Mouse (Mus musculus): ENCODE measurements at regions not wholly inside any gene's neighbourhood (a gene's known extent, or its start where the extent isn't known, plus 50 kb on each side); places are given as distances from the start of the nearest gene placed in this dataset.

GRCm38 (mm10) chr11:19760861-19761693 is 163.1 kb upstream of the Spred2 start:
- no peak overlapping the region; the same call in 1 of the 2 replicates for H3K4me2 ChIP-seq
- no peak overlapping the region for H3K4me3 ChIP-seq (ENCODE audit: low read depth, low read length)
- H3K9me3 ChIP-seq (ENCODE audit: control insufficient read depth, low read length), result no peaks in the 10 kb centered on the region
- ATAC-seq (ENCODE audit: low FRiP score) (peak; percentile 25; the same call in 1 of the 2 replicates), DNase-seq (ENCODE audit: low spot score, missing footprints) (peak; percentile 94)
- no peaks in the 10 kb centered on the region; the same call in 1 of the 2 replicates for H3K4me1 ChIP-seq (ENCODE audit: control insufficient read depth, insufficient read depth, low read length)
- no peaks in the 10 kb centered on the region; the same call in 1 of the 2 replicates for H3K27me3 ChIP-seq (ENCODE audit: control insufficient read depth, insufficient read depth, low read length)
- H3K9ac ChIP-seq (ENCODE audit: low read length), result no peak overlapping the region; the same call in 1 of the 2 replicates
- no peaks in the 10 kb centered on the region for H3K36me3 ChIP-seq (ENCODE audit: control insufficient read depth, insufficient read depth, low read length)
- H3K27ac ChIP-seq (ENCODE audit: low read depth, low read length), result no peak overlapping the region
- 23% methylated on average over 16 of the region's 16 CpGs for WGBS

- Histone ChIP-seq H3K9ac (ENCODE audit: low read length) (no peak overlapping the region), H3K4me3 (ENCODE audit: low read depth, low read length) (no peak overlapping the region), H3K4me2 (no peak overlapping the region), H3K36me3 (ENCODE audit: control insufficient read depth, insufficient read depth, low read length) (no peaks in the 10 kb centered on the region), H3K27me3 (ENCODE audit: control insufficient read depth, insufficient read depth, low read length) (no peaks in the 10 kb centered on the region; the same call in 1 of the 2 replicates), H3K4me1 (ENCODE audit: control insufficient read depth, insufficient read depth, low read length) (no peaks in the 10 kb centered on the region; the same call in 1 of the 2 replicates), H3K9me3 (ENCODE audit: control insufficient read depth, low read length) (no peaks in the 10 kb centered on the region), H3K27ac (ENCODE audit: low read depth, low read length) (no peak overlapping the region)
- ATAC-seq (ENCODE audit: low FRiP score) (peak; percentile 41; the same call in 1 of the 2 replicates), DNase-seq (ENCODE audit: low spot score, missing footprints) (no peak)
- WGBS, result 41% methylated on average over 4 of the region's 4 CpGs
Measured at GRCm38 (mm10) chr11:19761694-19761976, 162.5 kb upstream of the Spred2 start.

DNA sequence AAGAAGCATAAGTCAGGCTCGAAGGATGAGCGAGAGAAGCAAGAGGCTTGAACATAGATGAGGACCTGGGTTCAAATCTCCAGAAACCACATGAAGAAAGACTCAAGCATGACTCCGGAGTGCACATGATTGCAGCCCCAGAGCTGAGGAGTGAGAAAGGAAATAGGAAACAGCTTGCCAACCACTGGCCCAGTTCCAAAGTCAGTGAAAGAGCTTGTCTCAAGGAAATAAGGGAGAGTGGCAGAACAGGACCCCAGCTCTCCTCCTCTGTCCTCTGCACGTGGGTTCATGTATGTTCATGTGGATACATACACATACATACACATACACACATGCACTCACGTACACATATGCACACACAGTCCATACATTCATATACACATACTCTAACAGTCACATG is 156.9 kb upstream of the Spred2 start:
- DNase-seq (ENCODE audit: low spot score, missing footprints) (no peak), ATAC-seq (ENCODE audit: low FRiP score) (no peak)
- H3K27me3 ChIP-seq (ENCODE audit: control insufficient read depth, insufficient read depth, low read length), result no peaks in the 10 kb centered on the region
- no peak overlapping the region for H3K4me3 ChIP-seq (ENCODE audit: low read depth, low read length)
- H3K9me3 ChIP-seq (ENCODE audit: control insufficient read depth, low read length), result no peaks in the 10 kb centered on the region
- H3K4me1 ChIP-seq (ENCODE audit: control insufficient read depth, insufficient read depth, low read length), result no peaks in the 10 kb centered on the region; the same call in 1 of the 2 replicates
- no peaks in the 10 kb centered on the region for H3K36me3 ChIP-seq (ENCODE audit: control insufficient read depth, insufficient read depth, low read length)
- H3K27ac ChIP-seq (ENCODE audit: low read depth, low read length), result no peak overlapping the region
- no peak overlapping the region for H3K4me2 ChIP-seq
- 89% methylated on average over 5 of the region's 5 CpGs for WGBS
- H3K9ac ChIP-seq (ENCODE audit: low read length), result no peak overlapping the region

GRCm38 (mm10) chr11:19767871-19768270 is 156.3 kb upstream of the Spred2 start:
- H3K36me3 ChIP-seq (ENCODE audit: control insufficient read depth, insufficient read depth, low read length), result no peaks in the 10 kb centered on the region
- no peak overlapping the region for H3K4me2 ChIP-seq
- no peak overlapping the region for H3K27ac ChIP-seq (ENCODE audit: low read depth, low read length)
- no peaks in the 10 kb centered on the region; the same call in 1 of the 2 replicates for H3K4me1 ChIP-seq (ENCODE audit: control insufficient read depth, insufficient read depth, low read length)
- no peak overlapping the region for H3K4me3 ChIP-seq (ENCODE audit: low read depth, low read length)
- ATAC-seq (ENCODE audit: low FRiP score), result no peak
- DNase-seq (ENCODE audit: low spot score, missing footprints), result no peak
- H3K9me3 ChIP-seq (ENCODE audit: control insufficient read depth, low read length), result no peaks in the 10 kb centered on the region
- WGBS, result 89% methylated on average over 9 of the region's 9 CpGs
- H3K27me3 ChIP-seq (ENCODE audit: control insufficient read depth, insufficient read depth, low read length), result no peaks in the 10 kb centered on the region
- no peak overlapping the region for H3K9ac ChIP-seq (ENCODE audit: low read length)

DNA sequence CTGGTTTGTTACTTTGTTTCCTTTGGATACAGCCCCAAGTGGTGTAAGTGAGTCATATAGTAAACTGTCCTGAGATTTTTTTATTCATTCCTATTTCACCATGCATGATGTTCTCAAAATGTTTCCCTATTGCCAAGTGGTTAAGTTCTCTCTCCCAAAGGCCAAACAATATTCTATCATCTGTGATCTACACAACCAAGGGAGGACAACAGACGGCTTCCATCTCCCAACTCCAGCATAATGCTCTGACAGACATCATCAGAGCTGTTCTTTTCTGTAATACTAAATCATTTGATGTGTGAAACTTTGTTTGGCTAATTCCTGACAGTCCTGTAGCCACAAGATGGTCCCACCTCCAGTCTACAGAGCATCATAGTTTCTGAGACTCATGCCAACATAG is 155.2 kb upstream of the Spred2 start:
- Histone ChIP-seq H3K4me3 (ENCODE audit: low read depth, low read length) (no peak overlapping the region), H3K9ac (ENCODE audit: low read length) (no peak overlapping the region), H3K4me1 (ENCODE audit: control insufficient read depth, insufficient read depth, low read length) (no peaks in the 10 kb centered on the region; the same call in 1 of the 2 replicates), H3K27me3 (ENCODE audit: control insufficient read depth, insufficient read depth, low read length) (no peaks in the 10 kb centered on the region), H3K27ac (ENCODE audit: low read depth, low read length) (no peak overlapping the region), H3K36me3 (ENCODE audit: control insufficient read depth, insufficient read depth, low read length) (no peaks in the 10 kb centered on the region), H3K9me3 (ENCODE audit: control insufficient read depth, low read length) (no peaks in the 10 kb centered on the region), H3K4me2 (no peak overlapping the region)
- ATAC-seq (ENCODE audit: low FRiP score), result no peak
- 79% methylated on average over 1 of the region's 1 CpGs for WGBS
- no peak for DNase-seq (ENCODE audit: low spot score, missing footprints)

DNA sequence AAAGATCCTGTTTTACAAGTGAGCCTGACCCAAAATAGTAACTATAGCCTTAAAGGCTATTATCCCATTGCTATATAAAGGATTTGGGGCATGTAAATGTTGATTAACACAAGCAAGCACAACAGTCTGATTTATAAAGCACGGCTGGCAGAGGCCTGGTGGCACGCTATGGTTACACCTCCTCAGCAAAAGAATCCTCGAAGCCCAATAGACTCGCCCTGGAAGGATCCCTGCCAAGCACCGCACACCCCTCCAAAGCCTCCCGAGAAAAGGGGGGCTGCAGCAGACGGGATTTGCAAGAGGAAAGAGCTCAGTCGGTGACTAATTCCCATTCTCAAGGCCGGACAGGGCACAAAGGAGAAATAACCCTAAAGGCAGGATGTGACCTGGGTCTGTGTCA is 150.2 kb upstream of the Spred2 start:
- DNase-seq (ENCODE audit: low spot score, missing footprints) (no peak), ATAC-seq (ENCODE audit: low FRiP score) (peak; percentile 24; the same call in 1 of the 2 replicates)
- H3K4me3 ChIP-seq (ENCODE audit: low read depth, low read length), result no peak overlapping the region
- H3K4me1 ChIP-seq (ENCODE audit: control insufficient read depth, insufficient read depth, low read length), result peaks cover 4% of the 10 kb centered on the region
- 16% methylated on average over 9 of the region's 9 CpGs for WGBS
- H3K27ac ChIP-seq (ENCODE audit: low read depth, low read length), result no peak overlapping the region
- H3K9ac ChIP-seq (ENCODE audit: low read length), result no peak overlapping the region
- H3K9me3 ChIP-seq (ENCODE audit: control insufficient read depth, low read length), result no peaks in the 10 kb centered on the region
- no peaks in the 10 kb centered on the region for H3K36me3 ChIP-seq (ENCODE audit: control insufficient read depth, insufficient read depth, low read length)
- H3K27me3 ChIP-seq (ENCODE audit: control insufficient read depth, insufficient read depth, low read length), result no peaks in the 10 kb centered on the region
- no peak overlapping the region for H3K4me2 ChIP-seq

- H3K9me3 ChIP-seq (ENCODE audit: control insufficient read depth, low read length), result no peaks in the 10 kb centered on the region
- ATAC-seq (ENCODE audit: low FRiP score), result no peak
- WGBS, result 96% methylated on average over 4 of the region's 4 CpGs
Measured at GRCm38 (mm10) chr11:19775741-19776140, 148.4 kb upstream of the Spred2 start.

DNA sequence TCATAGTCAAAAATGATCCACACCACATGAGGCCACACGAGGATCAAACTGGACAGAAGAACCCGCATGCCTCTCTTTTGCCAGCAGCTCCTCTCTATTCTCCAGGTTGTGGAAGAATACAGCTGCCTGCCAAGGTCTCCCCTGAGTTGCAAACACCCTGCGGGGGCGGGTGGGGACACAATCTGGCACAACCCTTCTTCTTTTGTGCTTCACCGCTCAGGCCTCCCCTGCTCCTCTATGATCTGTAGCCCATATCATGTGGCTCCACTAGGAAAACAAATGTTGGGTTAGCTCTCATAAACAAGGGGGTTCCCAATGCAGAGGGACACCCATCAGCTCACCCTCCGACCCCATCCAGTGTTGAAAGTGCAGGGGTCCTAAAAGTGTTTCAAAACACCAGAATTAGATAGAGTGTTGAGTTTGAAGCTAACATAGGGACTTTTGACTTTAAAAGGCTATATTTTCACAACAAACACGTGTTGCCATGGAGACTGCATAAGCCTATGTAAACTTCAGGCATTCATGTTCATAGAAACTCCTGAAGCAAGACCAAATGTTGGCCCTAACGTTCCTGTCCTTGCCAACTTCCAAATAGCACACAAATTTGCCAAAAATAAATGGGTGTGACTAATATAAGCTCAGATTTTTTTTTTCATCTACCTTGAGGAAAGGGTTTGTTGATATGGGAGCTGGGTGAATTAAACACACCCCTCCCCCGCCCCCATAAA is 147.5 kb upstream of the Spred2 start:
- no peak for ATAC-seq (ENCODE audit: low FRiP score)
- 67% methylated on average over 9 of the region's 9 CpGs for WGBS
- H3K27ac ChIP-seq (ENCODE audit: low read depth, low read length), result no peak overlapping the region
- H3K4me2 ChIP-seq, result no peak overlapping the region
- H3K36me3 ChIP-seq (ENCODE audit: control insufficient read depth, insufficient read depth, low read length), result no peaks in the 10 kb centered on the region
- H3K4me1 ChIP-seq (ENCODE audit: control insufficient read depth, insufficient read depth, low read length), result peaks cover 4% of the 10 kb centered on the region
- no peak for DNase-seq (ENCODE audit: low spot score, missing footprints)
- H3K9ac ChIP-seq (ENCODE audit: low read length), result no peak overlapping the region
- H3K4me3 ChIP-seq (ENCODE audit: low read depth, low read length), result no peak overlapping the region
- no peaks in the 10 kb centered on the region for H3K9me3 ChIP-seq (ENCODE audit: control insufficient read depth, low read length)
- no peaks in the 10 kb centered on the region for H3K27me3 ChIP-seq (ENCODE audit: control insufficient read depth, insufficient read depth, low read length)

More at GRCm38 (mm10) chr11:19775741-19776140, 148.4 kb upstream of the Spred2 start:
- H3K9ac ChIP-seq (ENCODE audit: low read length), result no peak overlapping the region
- no peak for DNase-seq (ENCODE audit: low spot score, missing footprints)
- H3K4me3 ChIP-seq (ENCODE audit: low read depth, low read length), result no peak overlapping the region
- no peak overlapping the region for H3K4me2 ChIP-seq
- H3K4me1 ChIP-seq (ENCODE audit: control insufficient read depth, insufficient read depth, low read length), result peaks cover 4% of the 10 kb centered on the region
- H3K27me3 ChIP-seq (ENCODE audit: control insufficient read depth, insufficient read depth, low read length), result no peaks in the 10 kb centered on the region
- no peak overlapping the region for H3K27ac ChIP-seq (ENCODE audit: low read depth, low read length)
- no peaks in the 10 kb centered on the region for H3K36me3 ChIP-seq (ENCODE audit: control insufficient read depth, insufficient read depth, low read length)

DNA sequence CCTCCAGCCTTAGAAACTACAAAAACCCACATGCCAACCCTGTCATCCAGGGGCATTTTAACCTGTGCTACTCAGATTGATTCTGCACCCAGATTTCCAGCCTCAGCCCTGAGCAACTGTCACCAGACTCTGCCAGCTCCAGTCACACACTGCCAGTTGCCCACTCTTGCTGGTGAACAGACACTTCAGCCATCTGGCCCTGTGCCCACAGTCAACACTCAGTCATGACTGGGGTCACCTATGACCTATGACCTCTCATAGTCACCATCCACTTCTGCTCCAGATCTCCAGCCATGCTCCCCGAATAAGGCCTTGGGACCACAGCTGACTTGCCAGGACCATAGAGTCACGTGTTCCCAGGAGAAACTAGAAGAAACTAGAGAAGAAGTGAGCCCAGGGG is 146.0 kb upstream of the Spred2 start:
- H3K27ac ChIP-seq (ENCODE audit: low read depth, low read length), result no peak overlapping the region
- no peaks in the 10 kb centered on the region for H3K27me3 ChIP-seq (ENCODE audit: control insufficient read depth, insufficient read depth, low read length)
- H3K9me3 ChIP-seq (ENCODE audit: control insufficient read depth, low read length), result no peaks in the 10 kb centered on the region
- H3K4me1 ChIP-seq (ENCODE audit: control insufficient read depth, insufficient read depth, low read length), result peaks cover 4% of the 10 kb centered on the region
- H3K36me3 ChIP-seq (ENCODE audit: control insufficient read depth, insufficient read depth, low read length), result no peaks in the 10 kb centered on the region
- ATAC-seq (ENCODE audit: low FRiP score) (no peak), DNase-seq (ENCODE audit: low spot score, missing footprints) (no peak)
- H3K9ac ChIP-seq (ENCODE audit: low read length), result no peak overlapping the region
- H3K4me2 ChIP-seq, result no peak overlapping the region
- no peak overlapping the region for H3K4me3 ChIP-seq (ENCODE audit: low read depth, low read length)
- 87% methylated on average over 2 of the region's 2 CpGs for WGBS

Data from midbrain, embryonic 11.5 days (tissue).